Mouse (Mus musculus) liver, postnatal 0 days (tissue): ENCODE results near the gene Mmp15.

Source experiments
- CTCF ChIP-seq: sonication (generic); IDR thresholded peaks from 2 replicates; pipeline ENCODE4 v1.5.1; 2016; ENCODE audit warnings: antibody characterized with exemption, low read depth
- EP300 ChIP-seq: IDR thresholded peaks from 2 replicates; pipeline ENCODE4 v1.6.1; 2016; ENCODE audit warnings: antibody characterized with exemption, low read depth, mild to moderate bottlenecking

- TF ChIP-seq EP300 = no peak
- TF ChIP-seq CTCF = no peak
Measured at GRCm38 (mm10) chr8:95352151-95352870, at the start of gene Mmp15.
